Mouse (Mus musculus) cortical plate, adult 2 months (tissue): Measurements from ENCODE around the gene Tcp11. TPM values are rescaled to one million over a fixed set of nuclear protein-coding genes. Genes with fewer than 3 reads are reported as not detected.
A peak's percentile ranks its signal among the peaks of the same experiment; 100 is the strongest.

ENCODE experiments used
- H3K27ac ChIP-seq: fragments of 200-500 bp; 2 replicates; pipeline ENCODE4 v1.5.1; 2012; ENCODE audit warnings: low read length, control low read depth, inconsistent platforms; ENCODE audit not compliant: insufficient read depth
- H3K4me1 ChIP-seq: fragments of 200-500 bp; 2 replicates; pipeline ENCODE4 v1.6.1; 2011; ENCODE audit warnings: low read length; ENCODE audit not compliant: control insufficient read depth, insufficient read depth
- H3K4me3 ChIP-seq: fragments of 200-500 bp; 2 replicates; pipeline ENCODE4 v1.5.1; 2011; ENCODE audit warnings: mild to moderate bottlenecking, low read length, control low read depth; ENCODE audit not compliant: insufficient read depth
- CTCF ChIP-seq: fragments of 200-500 bp; IDR thresholded peaks from 2 replicates; pipeline ENCODE4 v1.5.1; 2011; ENCODE audit warnings: mild to moderate bottlenecking, control low read depth, low read length; ENCODE audit not compliant: insufficient read depth; ENCODE audit errors: extremely low read depth
- POLR2A ChIP-seq: fragments of 200-500 bp; IDR thresholded peaks from 2 replicates; pipeline ENCODE4 v1.6.1; 2011; ENCODE audit warnings: mild to moderate bottlenecking, low read length, control low read depth; ENCODE audit not compliant: insufficient read depth; ENCODE audit errors: extremely low read depth
- polyA plus RNA-seq: library from polyadenylated mRNA; depleted of rRNA; stranded (reverse); fragments of >200 nt; gene quantifications from 2 replicates; pipeline ENCODE4 v1.2.3, GENCODE M21; 2012

The Tcp11 gene
- polyA plus RNA-seq, 1 experiment, result 0.44 TPM

GRCm38 (mm10) chr17:28032219-28032618 is 48.2 kb downstream of the Tcp11 start:
- Histone ChIP-seq H3K27ac (peak overlapping the region; percentile 83), H3K4me3 (no peak overlapping the region), H3K4me1 (peaks cover 22% of the 10 kb centered on the region)
- TF ChIP-seq POLR2A, result no peak
- no peak for TF ChIP-seq CTCF

- TF ChIP-seq POLR2A (no peak), CTCF (no peak)
- H3K27ac ChIP-seq, result peak overlapping the region; percentile 83
- H3K4me1 ChIP-seq, result peaks cover 22% of the 10 kb centered on the region
- no peak overlapping the region for H3K4me3 ChIP-seq
These were observed 49.0 kb downstream of the Tcp11 start for GRCm38 (mm10) chr17:28031281-28031941.

DNA sequence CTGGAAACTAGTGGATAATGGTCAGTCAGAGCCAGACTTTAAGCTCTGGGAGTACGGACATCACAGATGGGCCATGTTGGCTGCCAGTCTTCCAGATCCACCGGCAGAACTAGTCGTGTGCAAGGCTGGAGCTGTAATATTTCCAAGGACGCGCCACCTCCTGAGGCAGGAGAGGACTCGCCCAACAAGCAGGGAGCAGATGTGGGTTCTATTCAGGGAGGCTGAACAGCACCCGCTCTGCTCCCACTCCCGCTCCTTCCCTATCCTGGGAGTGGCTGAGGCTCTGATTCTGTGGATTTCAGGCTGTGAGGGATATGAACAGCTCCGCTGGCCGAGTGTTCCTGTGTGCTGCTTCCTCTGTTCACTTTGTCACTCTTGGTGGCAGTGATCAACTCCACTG is 50.0 kb downstream of the Tcp11 start:
- Histone ChIP-seq H3K4me1 (peaks cover 26% of the 10 kb centered on the region), H3K27ac (peak overlapping the region; percentile 43), H3K4me3 (no peak overlapping the region)
- TF ChIP-seq POLR2A, result peak; percentile 50; the same call in 1 of the 2 replicates
- TF ChIP-seq CTCF, result no peak

GRCm38 (mm10) chr17:28029308-28029707 is 51.1 kb downstream of the Tcp11 start:
- H3K4me1 ChIP-seq, result peaks cover 26% of the 10 kb centered on the region
- H3K27ac ChIP-seq, result 0 out of 2 replicates have a peak overlapping the region, but pooled peaks have one; percentile 12
- TF ChIP-seq POLR2A, result no peak
- H3K4me3 ChIP-seq, result no peak overlapping the region

GRCm38 (mm10) chr17:28028236-28028635 is 52.2 kb downstream of the Tcp11 start:
- no peak overlapping the region for H3K4me3 ChIP-seq
- peaks cover 24% of the 10 kb centered on the region for H3K4me1 ChIP-seq
- TF ChIP-seq CTCF (no peak), POLR2A (no peak)
- no peak overlapping the region for H3K27ac ChIP-seq

DNA sequence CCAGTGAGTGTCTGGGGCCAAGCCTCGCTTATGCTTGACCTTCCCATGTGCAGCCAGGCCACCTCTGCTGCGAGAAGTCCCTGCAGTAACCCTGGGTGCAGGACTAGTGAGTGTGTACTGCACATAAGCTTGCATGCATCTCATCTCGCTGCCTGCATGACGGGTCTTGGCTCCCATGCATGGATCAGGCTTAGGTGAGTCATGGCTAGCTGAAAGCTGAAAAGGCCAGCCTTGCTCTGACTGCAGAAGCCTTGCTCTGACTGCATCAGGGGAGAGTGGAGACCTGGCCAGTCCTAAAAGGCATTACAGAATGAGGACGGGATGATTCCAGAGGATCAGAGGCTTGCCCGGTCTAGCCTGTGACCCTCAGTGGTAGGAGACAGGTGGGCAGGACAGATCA is 53.2 kb downstream of the Tcp11 start:
- H3K27ac ChIP-seq, result no peak overlapping the region
- TF ChIP-seq CTCF (no peak), POLR2A (no peak)

DNA sequence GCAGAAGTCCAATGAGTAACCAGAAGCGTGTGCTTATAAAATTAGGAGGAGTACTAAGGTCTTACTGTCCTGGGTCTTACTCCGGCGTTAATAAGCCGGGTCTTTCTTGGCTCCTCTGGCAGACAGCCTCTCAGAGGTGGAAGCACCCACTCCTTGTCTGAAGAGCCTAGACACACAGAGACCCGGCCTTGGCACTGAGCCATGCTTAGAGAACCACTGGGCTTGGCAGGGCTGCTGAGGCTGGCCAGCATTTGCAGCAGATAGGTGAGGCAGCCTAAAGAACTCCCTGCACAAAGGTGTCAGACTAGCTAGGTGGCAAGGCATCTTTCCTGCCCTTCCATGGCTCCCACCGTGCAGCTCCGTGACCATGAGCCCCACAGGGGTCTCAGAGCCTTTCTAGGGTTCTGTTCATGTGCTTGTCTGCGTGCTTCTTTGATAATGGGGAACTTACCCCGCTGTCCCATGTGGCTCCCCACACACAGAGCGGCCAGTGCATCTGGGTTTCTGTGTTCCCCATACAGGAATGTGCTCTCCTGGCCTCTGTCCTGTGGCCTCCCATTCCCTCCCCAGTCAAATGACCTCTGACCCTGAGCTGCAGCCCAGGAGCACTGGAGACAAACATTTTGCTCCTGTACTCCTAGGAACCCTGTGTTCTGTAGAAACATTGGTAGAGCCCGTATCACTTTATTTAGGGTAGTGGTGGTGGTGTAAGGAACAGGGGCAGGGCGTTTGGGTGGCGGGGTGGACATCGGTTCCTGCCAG is 54.1 kb downstream of the Tcp11 start:
- Histone ChIP-seq H3K4me1 (peaks cover 18% of the 10 kb centered on the region), H3K27ac (no peak overlapping the region), H3K4me3 (no peak overlapping the region)
- TF ChIP-seq POLR2A (no peak), CTCF (no peak)

More for the DNA sequence above, 53.2 kb downstream of the Tcp11 start:
- Histone ChIP-seq H3K4me3 (no peak overlapping the region), H3K4me1 (peaks cover 20% of the 10 kb centered on the region)

DNA sequence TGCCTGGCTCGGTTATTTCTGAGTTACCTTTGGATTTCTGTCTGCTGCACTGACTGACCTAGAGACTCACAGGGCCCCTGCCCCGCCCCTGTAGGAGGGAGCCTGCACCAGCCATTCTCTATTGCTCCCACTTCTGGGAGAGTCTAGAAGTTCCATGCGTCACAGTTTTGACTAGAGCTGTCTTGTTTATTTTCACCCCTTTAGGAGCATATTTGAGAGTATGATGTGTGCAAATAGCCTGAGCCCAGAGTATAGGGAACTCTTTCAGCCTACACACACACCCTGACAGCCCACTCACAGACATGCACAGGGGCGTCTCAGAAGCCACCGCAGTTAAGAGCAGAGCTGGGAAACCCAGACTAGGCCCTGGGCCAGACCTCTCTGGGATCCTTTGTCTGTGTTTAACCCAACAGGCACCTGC is 54.9 kb downstream of the Tcp11 start:
- no peak overlapping the region for H3K4me3 ChIP-seq
- TF ChIP-seq CTCF (no peak), POLR2A (no peak)
- H3K4me1 ChIP-seq, result peaks cover 13% of the 10 kb centered on the region
- no peak overlapping the region for H3K27ac ChIP-seq

GRCm38 (mm10) chr17:28022854-28023655 is 57.4 kb downstream of the Tcp11 start:
- H3K27ac ChIP-seq, result no peak overlapping the region

DNA sequence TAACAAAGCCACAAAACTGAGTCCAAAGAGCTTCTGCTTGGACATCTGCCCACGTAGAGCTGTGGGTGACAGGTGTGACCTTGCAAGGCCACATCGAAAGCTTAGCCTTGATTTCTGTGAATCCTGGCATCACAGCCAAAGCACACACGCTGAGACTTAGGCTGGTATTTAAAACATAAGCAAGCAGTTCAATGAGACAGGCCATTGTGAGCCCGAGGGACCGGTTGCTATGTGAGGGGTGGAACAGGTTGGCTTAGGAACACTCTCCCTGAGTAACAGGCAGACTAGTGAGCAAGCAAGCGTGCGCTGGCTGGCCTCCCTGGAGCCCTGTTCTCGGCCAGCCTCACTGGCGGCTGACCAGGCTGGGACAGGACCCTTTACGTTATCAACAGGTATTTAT is 58.5 kb downstream of the Tcp11 start:
- Histone ChIP-seq H3K27ac (no peak overlapping the region), H3K4me1 (peaks cover 12% of the 10 kb centered on the region), H3K4me3 (no peak overlapping the region)
- TF ChIP-seq POLR2A (no peak), CTCF (no peak)

More at GRCm38 (mm10) chr17:28022854-28023655, 57.4 kb downstream of the Tcp11 start:
- Histone ChIP-seq H3K4me3 (no peak overlapping the region), H3K4me1 (peaks cover 12% of the 10 kb centered on the region)
- no peak for TF ChIP-seq POLR2A
- no peak for TF ChIP-seq CTCF
